Mouse (Mus musculus) cortical plate, adult 2 months (tissue): ENCODE measurements around the gene Fgfr2. TPM values are rescaled to one million over a fixed set of nuclear protein-coding genes. Genes with fewer than 3 reads are reported as not detected.

Experiments used
- H3K27ac ChIP-seq: fragments of 200-500 bp; 2 replicates; pipeline ENCODE4 v1.5.1; 2012; ENCODE audit warnings: low read length, control low read depth, inconsistent platforms; ENCODE audit not compliant: insufficient read depth
- H3K4me1 ChIP-seq: fragments of 200-500 bp; 2 replicates; pipeline ENCODE4 v1.6.1; 2011; ENCODE audit warnings: low read length; ENCODE audit not compliant: control insufficient read depth, insufficient read depth
- H3K4me3 ChIP-seq: fragments of 200-500 bp; 2 replicates; pipeline ENCODE4 v1.5.1; 2011; ENCODE audit warnings: mild to moderate bottlenecking, low read length, control low read depth; ENCODE audit not compliant: insufficient read depth
- CTCF ChIP-seq: fragments of 200-500 bp; IDR thresholded peaks from 2 replicates; pipeline ENCODE4 v1.5.1; 2011; ENCODE audit warnings: mild to moderate bottlenecking, control low read depth, low read length; ENCODE audit not compliant: insufficient read depth; ENCODE audit errors: extremely low read depth
- POLR2A ChIP-seq: fragments of 200-500 bp; IDR thresholded peaks from 2 replicates; pipeline ENCODE4 v1.6.1; 2011; ENCODE audit warnings: mild to moderate bottlenecking, low read length, control low read depth; ENCODE audit not compliant: insufficient read depth; ENCODE audit errors: extremely low read depth
- polyA plus RNA-seq: library from polyadenylated mRNA; depleted of rRNA; stranded (reverse); fragments of >200 nt; gene quantifications from 2 replicates; pipeline ENCODE4 v1.2.3, GENCODE M21; 2012

Fgfr2 gene
- polyA plus RNA-seq, 1 experiment = 50.4 TPM

DNA sequence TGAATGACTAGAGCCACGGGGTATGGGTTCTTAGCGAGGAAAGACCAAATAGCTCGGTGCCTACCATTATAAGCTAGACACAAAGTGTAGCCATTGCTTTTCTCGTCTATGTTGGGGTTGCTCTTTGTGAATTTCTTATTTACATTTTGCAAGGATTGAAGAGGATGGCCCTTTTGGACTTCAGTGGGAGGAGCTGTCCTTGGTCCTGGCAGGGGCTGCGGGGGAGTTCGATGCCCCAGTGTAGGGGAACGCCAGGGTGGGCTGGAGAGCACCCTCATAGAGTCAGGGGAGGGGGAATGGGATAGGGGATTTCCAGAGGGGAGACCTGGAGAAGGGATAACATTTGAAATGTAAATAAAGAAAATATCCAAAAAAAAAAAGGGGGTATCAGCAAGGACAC is 1063.0 kb downstream of the Fgfr2 start:
- Histone ChIP-seq H3K4me3 (no peak overlapping the region), H3K27ac (no peak overlapping the region)
- TF ChIP-seq CTCF (no peak), POLR2A (no peak)

DNA sequence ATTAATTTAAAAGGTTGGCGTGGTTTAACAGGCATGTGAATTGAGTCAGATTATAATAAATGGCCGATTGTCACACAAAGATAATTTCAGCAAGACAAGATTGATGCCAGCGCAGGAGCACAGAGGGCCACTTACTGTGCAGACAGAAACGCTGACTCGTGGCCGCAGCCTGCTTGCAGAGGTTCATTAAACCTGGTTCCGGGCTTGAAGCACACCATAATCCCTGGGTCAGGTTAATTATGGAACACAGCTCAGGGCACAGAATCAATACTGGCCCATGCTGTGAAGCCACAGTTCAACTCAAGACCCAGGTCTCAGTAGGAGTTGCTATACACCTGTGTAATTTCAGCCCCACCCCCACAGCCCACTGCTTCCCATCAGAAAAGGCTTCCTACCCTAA is 1066.6 kb downstream of the Fgfr2 start:
- no peaks in the 10 kb centered on the region for H3K4me1 ChIP-seq
- TF ChIP-seq CTCF (no peak), POLR2A (no peak)
- no peak overlapping the region for H3K4me3 ChIP-seq

More for the DNA sequence above, 1063.0 kb downstream of the Fgfr2 start:
- no peaks in the 10 kb centered on the region for H3K4me1 ChIP-seq

DNA sequence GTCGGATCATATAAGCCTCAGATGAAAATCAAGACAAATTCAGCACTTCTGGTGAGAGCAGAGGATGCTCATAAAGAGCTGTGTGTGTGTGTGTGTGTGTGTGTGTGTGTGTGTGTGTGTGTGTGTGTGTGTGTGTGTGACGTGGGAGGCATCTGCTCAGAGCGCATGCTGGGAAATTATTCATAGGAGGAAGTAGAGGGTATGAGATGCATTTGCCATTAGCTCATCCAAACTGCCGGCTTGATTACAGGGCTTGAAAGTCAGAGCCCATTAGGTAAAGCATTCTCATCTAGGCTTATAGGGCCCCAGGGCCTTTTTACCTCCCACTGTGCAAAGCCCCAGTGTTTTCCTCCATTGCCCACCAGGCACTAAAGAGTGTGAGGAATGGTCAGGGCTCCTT is 1076.5 kb downstream of the Fgfr2 start:
- Histone ChIP-seq H3K4me1 (no peaks in the 10 kb centered on the region; the same call in 1 of the 2 replicates), H3K27ac (no peak overlapping the region), H3K4me3 (no peak overlapping the region)
- TF ChIP-seq POLR2A (no peak), CTCF (no peak)

More for the DNA sequence above, 1066.6 kb downstream of the Fgfr2 start:
- H3K27ac ChIP-seq = no peak overlapping the region

DNA sequence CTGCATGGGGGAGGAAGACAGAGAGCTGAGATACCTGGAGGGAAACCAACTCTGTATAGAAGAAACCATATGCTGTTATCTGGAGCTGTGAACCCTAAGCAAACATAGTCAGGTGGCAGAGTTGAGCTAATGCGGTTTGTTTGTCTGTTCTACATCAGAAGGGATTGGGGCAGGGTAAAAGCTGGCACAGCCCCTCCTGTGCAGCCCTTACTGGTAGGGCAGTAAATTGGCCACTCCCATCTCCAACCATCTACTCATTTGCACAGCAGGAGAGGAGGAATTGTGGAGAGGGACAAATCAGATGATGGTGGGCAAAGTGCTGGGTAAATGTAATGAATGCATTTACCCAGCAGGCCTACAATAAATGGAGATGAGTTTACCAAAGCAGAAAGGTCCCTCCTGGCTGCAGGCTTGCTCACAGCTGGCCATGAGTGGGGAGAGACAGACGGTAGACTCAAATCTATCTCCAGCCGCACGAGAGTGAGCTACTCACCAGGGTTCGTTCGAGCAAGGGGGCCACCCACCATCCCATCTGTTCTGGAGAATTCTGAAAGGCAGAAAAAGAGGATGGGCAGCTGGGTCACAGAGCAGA is 1091.1 kb downstream of the Fgfr2 start:
- Histone ChIP-seq H3K4me1 (no peaks in the 10 kb centered on the region), H3K4me3 (no peak overlapping the region), H3K27ac (peak overlapping the region; percentile 32; the same call in 1 of the 2 replicates)
- TF ChIP-seq POLR2A (no peak), CTCF (no peak)

DNA sequence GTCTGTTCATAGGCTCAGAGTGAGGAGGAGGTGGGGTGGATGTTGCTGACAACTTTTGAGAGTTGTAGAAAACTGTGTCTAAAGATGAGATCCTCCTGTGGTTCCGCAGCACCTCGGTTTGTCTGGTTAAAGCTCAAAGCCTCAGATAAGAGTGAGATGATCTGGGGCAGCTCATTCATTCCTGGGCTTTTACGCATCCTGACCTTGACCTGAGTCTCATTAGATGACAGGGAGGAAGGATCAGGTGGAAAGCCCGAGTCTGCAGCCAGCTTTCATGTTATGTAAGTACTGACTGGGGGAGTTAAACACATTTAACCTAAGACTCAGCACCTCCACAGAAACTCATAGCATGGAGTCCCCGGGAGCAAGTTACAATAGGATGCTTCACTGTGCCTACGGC is 1096.5 kb downstream of the Fgfr2 start:
- Histone ChIP-seq H3K4me3 (no peak overlapping the region), H3K27ac (no peak overlapping the region), H3K4me1 (peaks cover 5% of the 10 kb centered on the region; the same call in 1 of the 2 replicates)
- TF ChIP-seq CTCF (no peak), POLR2A (no peak)

DNA sequence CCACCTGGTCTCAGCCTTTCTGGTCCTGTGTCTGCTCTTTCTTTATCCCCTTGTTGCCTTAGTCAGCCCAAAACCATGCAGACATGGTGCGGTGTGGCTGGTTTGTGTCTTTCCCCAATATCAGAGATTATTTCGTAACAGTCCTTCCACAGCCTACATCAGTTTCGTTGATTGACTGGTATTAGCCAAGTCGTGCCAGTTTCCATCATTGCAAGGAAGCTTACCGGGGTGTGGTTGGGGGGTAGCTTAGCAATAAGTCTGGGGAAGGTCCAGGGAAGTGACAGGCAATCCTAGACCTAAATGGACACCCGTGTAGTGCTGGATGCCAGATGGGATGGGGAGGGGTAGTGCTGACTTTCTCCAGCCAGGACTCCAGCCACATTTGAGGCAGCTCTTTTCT is 1097.6 kb downstream of the Fgfr2 start:
- Histone ChIP-seq H3K4me1 (peaks cover 5% of the 10 kb centered on the region; the same call in 1 of the 2 replicates), H3K4me3 (no peak overlapping the region), H3K27ac (no peak overlapping the region)
- no peak for TF ChIP-seq CTCF
- no peak for TF ChIP-seq POLR2A

DNA sequence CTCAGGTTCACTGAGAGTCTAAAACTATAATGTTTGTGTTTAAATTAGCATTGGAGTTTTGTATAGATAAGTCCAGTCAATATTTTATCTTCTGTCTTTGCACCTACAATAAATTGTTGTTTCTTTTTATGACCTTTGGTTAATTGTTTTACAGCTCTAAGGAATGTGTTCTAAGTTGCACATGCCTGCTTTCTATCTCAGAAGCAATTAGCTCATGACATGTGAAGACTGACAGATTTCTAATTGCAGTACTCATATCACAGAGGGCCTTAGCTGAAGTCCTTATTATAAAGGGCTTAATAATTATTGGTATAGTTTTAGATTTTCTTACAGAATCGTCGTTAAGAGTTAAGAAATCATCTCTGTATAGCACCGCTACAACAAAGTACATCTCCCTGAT is 1107.2 kb downstream of the Fgfr2 start:
- Histone ChIP-seq H3K4me3 (no peak overlapping the region), H3K4me1 (peaks cover 2% of the 10 kb centered on the region), H3K27ac (no peak overlapping the region)
- TF ChIP-seq CTCF = no peak
- no peak for TF ChIP-seq POLR2A

DNA sequence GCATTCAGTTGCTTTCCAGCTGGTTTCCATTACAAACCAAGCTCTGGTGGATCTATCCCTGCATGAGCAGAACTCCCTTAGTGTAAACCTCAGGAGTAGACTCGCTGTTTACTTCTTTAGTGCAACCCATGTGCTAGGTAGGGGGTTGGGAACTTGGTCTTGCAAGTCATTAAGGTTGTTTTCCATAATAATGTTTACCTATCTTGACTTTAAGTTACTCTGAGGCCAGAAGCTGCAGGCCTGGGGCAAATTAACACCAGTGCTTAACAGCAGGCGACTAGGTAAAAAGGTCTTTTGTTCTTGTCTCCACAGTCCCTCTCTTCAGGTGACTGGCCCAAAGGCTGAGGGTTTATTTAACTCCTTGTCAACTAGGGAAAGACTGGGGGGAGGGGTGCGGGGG is 1108.0 kb downstream of the Fgfr2 start:
- Histone ChIP-seq H3K4me1 (peaks cover 2% of the 10 kb centered on the region), H3K27ac (no peak overlapping the region), H3K4me3 (no peak overlapping the region)
- no peak for TF ChIP-seq POLR2A

DNA sequence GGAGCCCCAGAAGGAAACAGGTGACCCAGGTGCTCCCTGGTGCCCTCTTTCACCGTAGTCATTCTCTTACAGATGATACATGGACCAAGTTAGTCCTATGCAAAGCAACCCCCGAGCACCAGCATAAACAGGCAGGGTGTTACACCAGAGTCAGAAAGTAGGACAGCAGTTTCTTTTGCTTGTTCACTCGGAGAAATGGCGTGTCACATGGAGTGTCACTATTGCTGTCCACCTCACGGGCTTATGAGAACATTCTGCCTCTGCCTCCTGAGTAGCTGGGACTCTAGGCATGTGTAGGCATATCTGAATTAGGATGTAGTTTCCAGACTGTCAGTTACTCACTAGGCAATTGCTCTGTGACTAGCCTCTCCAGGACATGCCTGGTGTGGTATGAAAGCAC is 1109.2 kb downstream of the Fgfr2 start:
- Histone ChIP-seq H3K4me1 (peaks cover 2% of the 10 kb centered on the region), H3K4me3 (no peak overlapping the region), H3K27ac (no peak overlapping the region)
- TF ChIP-seq CTCF (no peak), POLR2A (no peak)

DNA sequence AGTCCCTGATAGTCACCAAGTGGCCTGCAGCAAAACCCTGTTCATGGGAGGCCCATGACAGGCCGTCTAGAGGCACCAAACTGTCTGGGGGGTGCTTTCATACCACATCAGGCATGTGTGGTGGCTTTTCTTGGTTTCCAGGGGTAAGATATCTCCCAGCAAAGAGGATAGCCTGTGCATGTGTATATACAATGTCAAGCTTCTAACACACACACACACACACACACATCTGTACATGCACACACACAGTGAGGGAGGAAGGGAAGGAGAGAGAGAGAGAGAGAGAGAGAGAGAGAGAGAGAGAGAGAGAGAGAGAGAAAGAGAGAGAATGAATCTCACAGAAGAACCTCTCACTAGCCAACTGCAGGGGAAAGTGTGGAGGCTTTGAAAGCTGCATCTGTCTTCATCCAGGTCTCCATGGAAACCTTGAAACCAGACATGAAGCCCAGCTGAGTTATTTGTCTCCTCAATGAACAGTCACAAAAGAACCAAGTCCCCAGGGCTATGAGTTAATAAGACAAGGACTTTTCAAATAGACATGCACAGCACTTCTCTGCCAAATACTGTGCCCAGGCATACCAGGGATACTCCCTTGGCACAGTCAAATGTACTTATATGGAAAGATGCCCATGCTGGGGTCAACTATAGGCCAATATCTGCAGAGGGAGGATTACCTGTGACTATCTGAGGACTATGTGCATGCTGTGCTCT is 1110.0 kb downstream of the Fgfr2 start:
- Histone ChIP-seq H3K4me1 (peaks cover 2% of the 10 kb centered on the region), H3K4me3 (no peak overlapping the region), H3K27ac (no peak overlapping the region)
- no peak for TF ChIP-seq CTCF
- no peak for TF ChIP-seq POLR2A
